Mouse (Mus musculus) v-Abl transformed pro-B cells (cell line): Measurements from ENCODE around the gene Borcs7.

Experiments used
- in situ Hi-C, 2 experiments: fragments of 400-800 bp; cut with MboI; formaldehyde crosslinking; loops; one replicate each; pipeline ENCODE4 v1.15.1; 2025; ENCODE audit not compliant: unreplicated experiment in 2 of 2

The Borcs7 gene

GRCm38 (mm10) chr19:46689460-46690372, at the start of gene Borcs7:
Borcs7 (plus strand) TSS chr19:46689906.
- in situ Hi-C loops = no loop called here

GRCm38 (mm10) chr19:46640780-46641179, 48.9 kb upstream of the Borcs7 start:
- in situ Hi-C loops = no loop called here

GRCm38 (mm10) chr19:46641420-46642085, 48.2 kb upstream of the Borcs7 start:
- in situ Hi-C loops = no loop called here

- in situ Hi-C loops = no loop called here
Observed at GRCm38 (mm10) chr19:46642136-46642753, 47.5 kb upstream of the Borcs7 start.

GRCm38 (mm10) chr19:46643236-46643635, 46.5 kb upstream of the Borcs7 start:
- in situ Hi-C loops = no loop called here

GRCm38 (mm10) chr19:46644343-46644792, 45.3 kb upstream of the Borcs7 start:
- in situ Hi-C loops = no loop called here

GRCm38 (mm10) chr19:46644793-46645602, 44.7 kb upstream of the Borcs7 start:
- in situ Hi-C loops = no loop called here

GRCm38 (mm10) chr19:46646041-46646481, 43.6 kb upstream of the Borcs7 start:
- in situ Hi-C loops = no loop called here

GRCm38 (mm10) chr19:46647254-46647653, 42.5 kb upstream of the Borcs7 start:
- in situ Hi-C loops = no loop called here

GRCm38 (mm10) chr19:46647850-46648249, 41.9 kb upstream of the Borcs7 start:
- in situ Hi-C loops = no loop called here

- in situ Hi-C loops = no loop called here
Observed at GRCm38 (mm10) chr19:46648565-46648964, 41.1 kb upstream of the Borcs7 start.

- in situ Hi-C loops = loop anchor here in 1 of 2 experiments (25.0 kb wide), 2 partner anchors 684 to 834 kb away; no protein-coding TSS in a partner anchor
Observed at GRCm38 (mm10) chr19:46653188-46653587, 36.5 kb upstream of the Borcs7 start.

- in situ Hi-C loops = loop anchor here in 1 of 2 experiments (25.0 kb wide), 2 partner anchors 684 to 834 kb away; no protein-coding TSS in a partner anchor
Observed at GRCm38 (mm10) chr19:46653616-46654235, 36.0 kb upstream of the Borcs7 start.

- in situ Hi-C loops = loop anchor here in 1 of 2 experiments (25.0 kb wide), 2 partner anchors 682 to 832 kb away; no protein-coding TSS in a partner anchor
Observed at GRCm38 (mm10) chr19:46655626-46656025, 34.1 kb upstream of the Borcs7 start.

- in situ Hi-C loops = loop anchor here in 1 of 2 experiments (25.0 kb wide), 2 partner anchors 681 to 831 kb away; no protein-coding TSS in a partner anchor
Observed at GRCm38 (mm10) chr19:46656151-46656840, 33.4 kb upstream of the Borcs7 start.

- in situ Hi-C loops = loop anchor here in 1 of 2 experiments (25.0 kb wide), 2 partner anchors 680 to 830 kb away; no protein-coding TSS in a partner anchor
Observed at GRCm38 (mm10) chr19:46657339-46658020, 32.2 kb upstream of the Borcs7 start.

GRCm38 (mm10) chr19:46658348-46658747, 31.4 kb upstream of the Borcs7 start:
- in situ Hi-C loops = loop anchor here in 1 of 2 experiments (25.0 kb wide), 2 partner anchors 679 to 829 kb away; no protein-coding TSS in a partner anchor

- in situ Hi-C loops = loop anchor here in 1 of 2 experiments (25.0 kb wide), 2 partner anchors 678 to 828 kb away; no protein-coding TSS in a partner anchor
Observed at GRCm38 (mm10) chr19:46658851-46659250, 30.9 kb upstream of the Borcs7 start.
